Mouse (Mus musculus) heart, embryonic 13.5 days (tissue): ENCODE measurements around the gene Cav2. TPM values are rescaled to one million over a fixed set of nuclear protein-coding genes. Genes with fewer than 3 reads are reported as not detected.

ENCODE experiments used
- ATAC-seq: fragments of 200-750 bp; cut with Nextera tagmentation; 2 replicates; pipeline ENCODE4 v1.8.0; 2017; ENCODE audit warnings: moderate TSS enrichment; ENCODE audit not compliant: insufficient number of reproducible peaks, low FRiP score, low TSS enrichment; ENCODE audit errors: extremely low read depth
- H3K27ac ChIP-seq: fragments of 300-500 bp; sonication (generic); replicated peaks from 2 replicates; pipeline ENCODE4 v1.5.1; 2015; ENCODE audit warnings: moderate library complexity, mild to moderate bottlenecking, inconsistent platforms
- H3K27me3 ChIP-seq: fragments of 300-500 bp; sonication (generic); replicated peaks from 2 replicates; pipeline ENCODE4 v1.6.1; 2015; ENCODE audit warnings: mild to moderate bottlenecking, inconsistent platforms
- H3K36me3 ChIP-seq: fragments of 300-500 bp; sonication (generic); 2 replicates; pipeline ENCODE4 v1.6.1; 2015; ENCODE audit warnings: mild to moderate bottlenecking, inconsistent platforms
- H3K4me1 ChIP-seq: fragments of 300-500 bp; sonication (generic); 2 replicates; pipeline ENCODE4 v1.6.1; 2015; ENCODE audit warnings: inconsistent platforms
- H3K4me2 ChIP-seq: fragments of 300-500 bp; sonication (generic); 2 replicates; pipeline ENCODE4 v1.6.1; 2015; ENCODE audit warnings: inconsistent platforms, mild to moderate bottlenecking, moderate library complexity
- H3K4me3 ChIP-seq: fragments of 300-500 bp; sonication (generic); 2 replicates; pipeline ENCODE4 v1.5.1; 2015; ENCODE audit warnings: moderate library complexity, mild to moderate bottlenecking, inconsistent platforms
- H3K9ac ChIP-seq: fragments of 300-500 bp; sonication (generic); 2 replicates; pipeline ENCODE4 v1.6.1; 2015; ENCODE audit warnings: inconsistent platforms, mild to moderate bottlenecking, moderate library complexity
- H3K9me3 ChIP-seq: fragments of 300-500 bp; sonication (generic); 2 replicates; pipeline ENCODE4 v1.6.1; 2016; ENCODE audit warnings: inconsistent platforms
- WGBS: fragments of 180-500 bp; shearing (Covaris S2); methylation state at CpG from one replicate; pipeline ENCODE4 v1.1.7; 2015; ENCODE audit warnings: mixed read lengths; 5-methylcytosine and 5-hydroxymethylcytosine counted together
- polyA plus RNA-seq: library from polyadenylated mRNA; unstranded; fragments of >200 nt; fragmentation: Nextera tagmentation; extraction: Ambion mirVana; gene quantifications from 2 replicates; pipeline ENCODE4 v1.2.1, GENCODE M21; 2015

Gene Cav2
- polyA plus RNA-seq, 1 experiment from 2014 or later, result 23.4 TPM

DNA sequence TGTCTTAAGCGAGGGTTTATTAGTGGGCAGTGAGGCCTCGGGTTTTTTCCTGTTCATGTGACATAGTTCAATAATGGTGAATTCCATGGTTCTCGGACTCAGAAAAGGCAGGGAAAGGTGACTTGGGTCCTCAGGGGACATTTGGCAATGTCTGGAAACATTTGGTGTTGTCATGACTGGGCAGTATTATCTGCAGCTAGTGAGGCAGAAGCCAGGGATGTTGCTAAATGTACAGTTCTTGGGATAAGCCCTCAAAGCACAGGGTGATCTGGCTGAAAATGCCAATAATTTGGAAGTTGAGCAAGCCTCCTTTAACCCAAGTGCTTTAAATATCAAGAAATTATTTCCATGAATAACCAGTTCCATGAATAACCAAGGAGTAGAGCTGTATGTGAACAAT is 2.6 kb upstream of the Cav2 start:
- 0 out of 2 replicates have a peak, but pooled peaks cover 5% of the 10 kb centered on the region for H3K27me3 ChIP-seq
- no peak overlapping the region for H3K9ac ChIP-seq
- no peak overlapping the region for H3K27ac ChIP-seq
- H3K36me3 ChIP-seq, result no peaks in the 10 kb centered on the region
- peaks cover 15% of the 10 kb centered on the region for H3K4me1 ChIP-seq
- WGBS, result 84% methylated on average over 3 of the region's 3 CpGs
- H3K4me3 ChIP-seq, result no peak overlapping the region
- H3K9me3 ChIP-seq, result no peaks in the 10 kb centered on the region
- no peak overlapping the region for H3K4me2 ChIP-seq
- no peak for ATAC-seq

DNA sequence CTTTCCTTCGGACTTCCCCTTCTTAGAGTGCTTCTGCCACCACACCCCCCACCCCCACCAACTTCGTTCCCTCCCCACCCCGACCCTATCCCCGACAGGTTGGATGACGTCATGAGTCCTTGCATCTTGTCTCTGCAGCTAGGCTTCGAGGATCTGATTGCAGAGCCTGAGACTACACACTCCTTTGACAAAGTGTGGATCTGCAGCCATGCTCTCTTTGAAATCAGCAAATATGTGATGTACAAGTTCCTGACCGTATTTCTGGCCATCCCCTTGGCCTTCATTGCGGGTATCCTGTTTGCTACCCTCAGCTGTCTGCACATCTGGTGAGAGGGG is 740 bp downstream of the Cav2 start:
- peak overlapping the region; percentile 77 for H3K4me2 ChIP-seq
- H3K9me3 ChIP-seq, result no peaks in the 10 kb centered on the region
- H3K4me3 ChIP-seq, result peak overlapping the region; percentile 58
- H3K36me3 ChIP-seq, result peaks cover under 1% of the 10 kb centered on the region; the same call in 1 of the 2 replicates
- 0 out of 2 replicates have a peak, but pooled peaks cover 5% of the 10 kb centered on the region for H3K27me3 ChIP-seq
- no peak for ATAC-seq
- peak overlapping the region; percentile 82 for H3K9ac ChIP-seq
- WGBS, result 17% methylated on average over 8 of the region's 8 CpGs
- H3K4me1 ChIP-seq, result peaks cover 15% of the 10 kb centered on the region
- H3K27ac ChIP-seq, result peak overlapping the region; percentile 84

DNA sequence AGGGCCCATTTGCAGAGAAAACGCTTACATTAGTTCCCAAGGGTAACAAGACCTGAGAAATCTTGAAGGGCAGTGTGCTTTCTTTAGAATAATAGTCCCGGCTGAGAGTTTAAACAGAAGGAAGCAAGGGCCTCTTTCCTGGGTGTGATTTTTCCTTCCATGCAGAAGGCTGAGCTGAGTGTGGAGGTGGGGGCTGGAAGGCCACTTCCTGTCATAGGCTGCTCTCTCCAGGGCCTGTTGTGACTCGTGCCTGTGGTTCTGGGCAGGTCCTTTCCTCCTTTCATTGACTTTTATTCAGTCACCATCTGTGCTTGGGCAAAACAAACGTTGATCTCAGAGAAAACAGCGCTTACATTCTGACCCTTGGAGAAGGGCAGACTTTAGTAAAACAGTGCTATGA is 1.2 kb downstream of the Cav2 start:
- no peak for ATAC-seq
- Histone ChIP-seq H3K4me1 (peaks cover 15% of the 10 kb centered on the region), H3K9ac (peak overlapping the region; percentile 82), H3K36me3 (peaks cover 3% of the 10 kb centered on the region; the same call in 1 of the 2 replicates), H3K9me3 (no peaks in the 10 kb centered on the region), H3K4me2 (peak overlapping the region; percentile 77), H3K27ac (peak overlapping the region; percentile 84), H3K4me3 (peak overlapping the region; percentile 58), H3K27me3 (0 out of 2 replicates have a peak, but pooled peaks cover 5% of the 10 kb centered on the region)
- WGBS, result 36% methylated on average over 5 of the region's 5 CpGs

DNA sequence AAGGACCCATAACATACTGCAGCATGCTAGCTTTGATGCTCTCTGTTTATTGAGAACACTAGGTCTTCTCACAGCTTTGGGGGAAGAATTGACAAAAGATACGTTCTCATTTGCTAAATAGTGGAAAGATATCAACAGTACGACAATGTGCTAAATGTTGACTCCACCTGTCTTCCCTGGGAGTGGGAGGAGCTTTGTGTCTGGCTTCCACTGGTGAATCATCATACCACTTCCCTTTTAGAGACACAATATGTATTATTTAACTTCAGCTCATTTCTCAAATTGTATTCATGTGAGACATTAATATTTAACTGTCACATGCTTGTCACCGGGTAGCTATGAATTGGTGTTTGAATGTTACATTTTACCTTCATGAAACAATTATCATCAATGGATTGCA is 2.8 kb downstream of the Cav2 start:
- Histone ChIP-seq H3K9ac (no peak overlapping the region), H3K27ac (no peak overlapping the region), H3K9me3 (no peaks in the 10 kb centered on the region), H3K4me2 (no peak overlapping the region), H3K4me3 (no peak overlapping the region), H3K27me3 (0 out of 2 replicates have a peak, but pooled peaks cover 5% of the 10 kb centered on the region), H3K36me3 (peaks cover 3% of the 10 kb centered on the region; the same call in 1 of the 2 replicates), H3K4me1 (peaks cover 15% of the 10 kb centered on the region)
- ATAC-seq, result no peak
- 74% methylated on average over 3 of the region's 3 CpGs for WGBS

DNA sequence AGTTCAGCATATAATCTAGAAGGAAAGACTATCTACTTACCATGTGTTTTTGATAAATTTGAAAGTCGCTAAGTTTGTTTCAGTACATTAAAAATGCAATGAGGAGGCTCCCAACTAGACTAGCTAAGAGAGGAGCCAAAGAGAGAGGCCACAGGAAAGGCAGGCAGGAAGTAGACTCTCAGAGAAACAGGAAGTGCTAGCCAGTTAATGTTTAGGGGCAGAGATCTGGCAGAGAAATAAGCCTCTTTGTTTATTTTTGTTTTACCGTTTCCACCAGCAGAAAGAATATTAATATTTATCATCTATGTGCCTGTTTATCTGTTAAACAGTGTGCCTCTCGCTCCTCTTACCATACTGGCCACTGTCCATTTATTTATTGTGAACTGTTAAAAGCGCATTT is 5.4 kb downstream of the Cav2 start:
- 62% methylated on average over 4 of the region's 4 CpGs for WGBS
- ATAC-seq, result no peak
- no peak overlapping the region for H3K9ac ChIP-seq
- peaks cover 8% of the 10 kb centered on the region; the same call in 1 of the 2 replicates for H3K4me1 ChIP-seq
- no peak overlapping the region for H3K27ac ChIP-seq
- H3K4me3 ChIP-seq, result no peak overlapping the region
- H3K9me3 ChIP-seq, result no peaks in the 10 kb centered on the region
- H3K27me3 ChIP-seq, result no peaks in the 10 kb centered on the region
- H3K4me2 ChIP-seq, result no peak overlapping the region
- peaks cover 3% of the 10 kb centered on the region; the same call in 1 of the 2 replicates for H3K36me3 ChIP-seq

DNA sequence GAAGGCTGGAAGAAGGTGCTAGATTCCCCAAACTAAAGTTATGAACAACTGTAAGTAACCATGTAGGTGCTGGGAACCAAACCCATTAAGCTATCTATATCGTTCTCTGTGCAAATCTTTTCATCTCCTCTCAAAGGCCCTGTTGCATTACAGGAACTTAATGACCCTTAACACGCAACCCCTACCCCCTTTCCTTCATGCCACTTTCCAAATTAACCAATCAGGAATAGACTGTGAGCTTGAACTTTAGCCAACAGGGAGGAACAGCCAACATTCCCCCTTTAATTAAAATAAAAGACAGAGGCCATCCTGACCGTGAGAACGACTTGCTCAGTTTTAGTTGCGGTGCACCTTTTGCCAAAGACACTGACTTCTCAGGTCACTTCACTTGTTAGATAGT is 14.1 kb downstream of the Cav2 start:
- Histone ChIP-seq H3K4me1 (no peaks in the 10 kb centered on the region), H3K27ac (no peak overlapping the region), H3K9ac (no peak overlapping the region), H3K27me3 (no peaks in the 10 kb centered on the region), H3K4me3 (no peak overlapping the region), H3K36me3 (no peaks in the 10 kb centered on the region), H3K9me3 (no peaks in the 10 kb centered on the region), H3K4me2 (no peak overlapping the region)
- 85% methylated on average over 5 of the region's 5 CpGs for WGBS
- ATAC-seq, result no peak

DNA sequence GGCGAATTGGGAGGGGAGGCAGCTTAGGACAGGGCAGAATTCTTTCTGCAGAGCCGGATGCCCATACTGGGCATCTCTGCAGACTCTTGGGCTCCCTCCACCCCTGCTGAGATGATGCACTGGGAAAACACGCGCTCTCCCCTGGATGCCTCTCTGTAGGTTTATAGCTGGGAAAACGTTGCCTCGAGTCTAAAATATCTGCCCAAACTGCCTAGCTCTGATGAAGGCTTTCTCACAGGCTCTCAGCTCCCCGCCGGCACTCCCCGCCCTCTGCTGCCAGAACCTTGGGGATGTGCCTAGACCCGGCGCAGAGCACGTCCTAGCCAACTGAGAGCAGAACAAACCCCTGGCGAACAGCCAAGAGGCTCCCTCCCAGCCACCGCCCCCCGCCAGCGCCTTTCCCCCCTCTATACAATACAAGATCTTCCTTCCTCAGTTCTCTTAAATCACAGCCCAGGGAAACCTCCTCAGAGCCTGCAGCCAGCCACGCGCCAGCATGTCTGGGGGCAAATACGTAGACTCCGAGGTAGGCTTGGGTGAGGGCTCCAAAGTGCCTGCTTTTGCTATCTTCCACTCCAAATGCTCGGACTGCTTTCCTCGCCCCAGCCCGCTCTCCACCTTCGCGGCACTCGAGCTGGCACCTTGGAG is 25.1 kb downstream of the Cav2 start, which contains the start of gene Cav1:
Cav1 (plus strand) TSS at position 382 of the 648 bp plus-strand sequence.
- Histone ChIP-seq H3K36me3 (no peaks in the 10 kb centered on the region), H3K4me2 (peak within 1 kb of the TSS; percentile 97), H3K27me3 (peaks cover 5% of the 10 kb centered on the region; the same call in 1 of the 2 replicates), H3K4me1 (peaks cover 14% of the 10 kb centered on the region), H3K4me3 (peak within 1 kb of the TSS; percentile 70), H3K27ac (peak within 1 kb of the TSS; percentile 89), H3K9ac (peak within 1 kb of the TSS; percentile 87), H3K9me3 (no peaks in the 10 kb centered on the region)
- WGBS, result under 1% methylated on average over 26 of the region's 26 CpGs
- ATAC-seq, result peak; percentile 26; the same call in 1 of the 2 replicates

DNA sequence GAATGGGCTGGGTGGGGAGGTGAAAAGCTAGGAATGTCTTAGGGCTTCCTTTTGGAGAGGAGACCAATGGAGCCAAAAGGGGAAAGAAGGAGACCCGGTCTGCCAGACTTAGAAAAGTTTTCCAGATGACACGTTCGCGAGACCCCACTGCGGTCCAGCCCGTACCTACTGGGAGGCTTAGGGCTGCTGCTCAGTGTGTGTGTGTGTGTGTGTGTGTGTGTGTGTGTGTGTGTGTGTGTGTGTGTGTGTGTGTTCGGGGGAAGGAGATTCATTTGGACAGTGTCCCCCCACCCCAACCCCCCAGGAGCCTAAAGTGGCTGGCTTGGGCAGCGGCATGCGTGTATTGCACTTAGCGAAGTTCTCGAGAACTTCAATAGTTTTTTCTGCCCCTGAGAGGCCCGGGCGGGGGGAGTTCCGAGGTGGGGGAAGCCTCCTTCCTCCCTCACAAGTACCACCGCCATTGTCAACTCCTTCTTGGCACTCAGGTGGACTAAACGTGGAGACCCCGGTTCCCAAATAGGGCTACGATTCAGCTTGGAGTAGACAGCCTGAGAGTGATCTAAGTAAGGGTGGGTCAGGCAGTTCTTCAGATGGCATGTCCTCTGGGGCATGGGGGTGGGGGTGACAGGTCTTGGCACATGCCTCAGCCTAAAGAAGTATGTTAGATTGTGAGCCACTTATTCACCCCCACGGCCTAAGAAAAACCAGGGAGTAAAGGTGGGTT is 25.8 kb downstream of the Cav2 start:
- ATAC-seq, result no peak
- Histone ChIP-seq H3K9me3 (no peaks in the 10 kb centered on the region), H3K4me2 (peak overlapping the region; percentile 97), H3K4me3 (peak overlapping the region; percentile 70), H3K9ac (peak overlapping the region; percentile 87), H3K36me3 (no peaks in the 10 kb centered on the region), H3K27ac (peak overlapping the region; percentile 89), H3K4me1 (peaks cover 14% of the 10 kb centered on the region), H3K27me3 (peaks cover 5% of the 10 kb centered on the region; the same call in 1 of the 2 replicates)
- WGBS, result under 1% methylated on average over 18 of the region's 19 CpGs

DNA sequence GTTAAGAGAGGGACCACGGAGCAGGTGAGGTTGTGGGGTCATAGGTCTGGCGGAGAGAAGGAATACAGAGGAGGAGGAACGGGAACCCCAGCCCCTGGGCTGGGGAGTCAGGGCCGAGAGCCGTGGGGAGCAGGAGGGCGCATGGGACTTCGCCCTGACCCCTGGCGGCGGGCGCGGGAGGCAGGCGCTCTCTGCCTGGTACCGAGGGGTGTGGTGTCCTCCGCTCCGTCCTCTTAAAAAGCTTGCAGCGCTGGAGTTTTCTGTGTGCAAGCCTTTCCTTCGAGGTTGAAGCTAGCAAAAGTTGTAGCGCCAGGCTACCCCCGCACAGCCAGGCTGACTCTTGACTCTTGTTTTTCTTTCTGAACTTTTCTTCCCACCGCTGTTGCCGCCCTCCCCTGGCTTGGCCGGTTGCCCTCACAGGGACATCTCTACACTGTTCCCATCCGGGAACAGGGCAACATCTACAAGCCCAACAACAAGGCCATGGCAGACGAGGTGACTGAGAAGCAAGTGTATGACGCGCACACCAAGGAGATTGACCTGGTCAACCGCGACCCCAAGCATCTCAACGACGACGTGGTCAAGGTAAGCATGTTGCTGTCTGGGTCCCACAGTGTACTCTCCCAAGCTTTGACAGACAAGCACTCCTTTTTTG is 26.6 kb downstream of the Cav2 start:
- peaks cover 5% of the 10 kb centered on the region; the same call in 1 of the 2 replicates for H3K27me3 ChIP-seq
- H3K4me2 ChIP-seq, result peak overlapping the region; percentile 97
- ATAC-seq, result peak; percentile 74; the same call in 1 of the 2 replicates
- H3K9me3 ChIP-seq, result no peaks in the 10 kb centered on the region
- H3K27ac ChIP-seq, result peak overlapping the region; percentile 89
- H3K4me3 ChIP-seq, result peak overlapping the region; percentile 70
- H3K36me3 ChIP-seq, result no peaks in the 10 kb centered on the region
- peak overlapping the region; percentile 87 for H3K9ac ChIP-seq
- H3K4me1 ChIP-seq, result peaks cover 14% of the 10 kb centered on the region
- 2% methylated on average over 31 of the region's 31 CpGs for WGBS

DNA sequence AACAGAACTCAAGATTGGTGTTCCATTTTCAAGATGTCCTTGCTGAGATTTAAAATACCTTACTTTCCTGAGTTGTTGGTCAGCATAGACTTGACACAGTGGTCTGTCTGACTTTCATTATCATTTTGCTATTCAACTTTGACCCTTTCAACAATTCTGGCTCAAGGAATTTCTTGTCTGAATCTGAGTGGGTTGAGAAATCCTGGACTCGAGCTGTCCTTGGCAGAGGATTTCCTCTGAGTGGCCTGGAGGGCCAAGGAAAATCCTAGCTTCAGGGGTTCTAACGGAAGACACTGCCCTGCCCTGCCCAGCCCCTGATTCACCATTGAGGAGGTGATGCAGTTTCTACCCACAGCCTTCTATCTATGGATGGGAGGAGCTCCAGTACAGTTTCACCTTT is 27.7 kb downstream of the Cav2 start:
- Histone ChIP-seq H3K9ac (peak overlapping the region; percentile 50; the same call in 1 of the 2 replicates), H3K9me3 (no peaks in the 10 kb centered on the region), H3K27ac (0 out of 2 replicates have a peak overlapping the region, but pooled peaks have one; percentile 24), H3K36me3 (no peaks in the 10 kb centered on the region), H3K4me2 (peak overlapping the region; percentile 97), H3K27me3 (peaks cover 5% of the 10 kb centered on the region; the same call in 1 of the 2 replicates), H3K4me1 (peaks cover 14% of the 10 kb centered on the region), H3K4me3 (peak overlapping the region; percentile 70)
- 44% methylated on average over 2 of the region's 2 CpGs for WGBS
- no peak for ATAC-seq

DNA sequence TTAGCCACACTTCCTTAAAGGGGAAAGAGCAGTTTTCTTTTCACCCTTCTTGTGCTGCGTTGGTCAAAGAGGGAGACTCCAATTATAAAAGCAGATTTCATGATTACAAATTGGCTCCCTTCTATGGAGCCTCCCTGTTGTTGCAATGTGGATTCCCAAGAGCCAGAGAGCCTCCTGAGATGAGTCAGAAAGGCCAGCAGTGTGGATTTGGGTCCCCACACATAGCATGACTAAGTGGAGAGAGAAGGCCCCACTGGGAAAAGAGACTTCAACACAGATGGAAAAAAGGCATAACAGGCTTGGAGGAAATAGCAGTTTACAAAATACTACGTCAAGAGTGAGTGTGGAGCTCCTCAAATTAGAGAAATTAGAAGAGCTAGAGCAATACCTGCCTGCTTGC is 28.3 kb downstream of the Cav2 start:
- H3K4me3 ChIP-seq, result peak overlapping the region; percentile 70
- ATAC-seq, result no peak
- no peak overlapping the region for H3K9ac ChIP-seq
- H3K4me1 ChIP-seq, result peaks cover 14% of the 10 kb centered on the region
- H3K4me2 ChIP-seq, result peak overlapping the region; percentile 97
- peaks cover 5% of the 10 kb centered on the region; the same call in 1 of the 2 replicates for H3K27me3 ChIP-seq
- no peaks in the 10 kb centered on the region for H3K36me3 ChIP-seq
- H3K27ac ChIP-seq, result no peak overlapping the region
- WGBS, result 68% methylated on average over 2 of the region's 2 CpGs
- H3K9me3 ChIP-seq, result no peaks in the 10 kb centered on the region
